Mouse (Mus musculus) retina, postnatal 1 day (tissue): Measurements from ENCODE around the gene Igsf3.

Source experiments
- DNase-seq: peaks from one replicate; pipeline ENCODE4 v3.0.0-alpha.2; 2012

The Igsf3 gene

GRCm38 (mm10) chr3:101507766-101508165 lies 130.9 kb downstream of the Igsf3 start:
- DNase-seq, result no peak

GRCm38 (mm10) chr3:101509707-101510544 lies 133.0 kb downstream of the Igsf3 start:
- DNase-seq, result no peak

- DNase-seq, result no peak
These were observed 133.7 kb downstream of the Igsf3 start for GRCm38 (mm10) chr3:101510632-101511031.
